Mouse (Mus musculus) embryonic fibroblast, embryonic 13.5 days (primary cell): ENCODE measurements around the gene Sf3a1.

Source experiments
- CTCF ChIP-seq: IDR thresholded peaks from 2 replicates; pipeline ENCODE4 v1.5.1; 2011; ENCODE audit warnings: mild to moderate bottlenecking, control low read depth, low read length, moderate library complexity, borderline replicate concordance; ENCODE audit not compliant: insufficient read depth
- POLR2A ChIP-seq: IDR thresholded peaks from 2 replicates; pipeline ENCODE4 v1.6.1; 2011; ENCODE audit warnings: low read depth, mild to moderate bottlenecking, control low read depth, low read length, moderate library complexity

- TF ChIP-seq CTCF (no peak), POLR2A (no peak)
Measured at GRCm38 (mm10) chr11:4183511-4183910, 23.4 kb downstream of the Sf3a1 start.
